ENCODE assay signal across 8 mouse cellular contexts in genomic region chr8:70234080-70234780, GRCm38 (mm10). TPM values are rescaled to one million over a fixed set of nuclear protein-coding genes. Genes with fewer than 3 reads are reported as not detected.
DNase-seq lines count a peak whose midpoint lies in the region; ATAC-seq and TF ChIP-seq lines count a peak whose summit lies in the region.

Sugp2 (plus strand) TSS chr8:70234226.
Armc6 (minus strand) TSS chr8:70234466.

- H3K9ac ChIP-seq in forebrain, embryonic 13.5 days = peak within 1 kb of the TSS; percentile 95
- H3K9ac ChIP-seq in liver, postnatal 0 days (replicated peaks) = peak within 1 kb of the TSS; percentile 91
- H3K9ac ChIP-seq in neural tube, embryonic 14.5 days (replicated peaks; ENCODE audit: low read depth, low read length) = peak within 1 kb of the TSS; percentile 86

- no peaks in the 10 kb centered on the region for H3K27me3 ChIP-seq in E14TG2a.4 (ENCODE audit: insufficient read depth, low read length)
- H3K27me3 ChIP-seq in forebrain, embryonic 13.5 days = no peaks in the 10 kb centered on the region
- no peaks in the 10 kb centered on the region for H3K27me3 ChIP-seq in liver, postnatal 0 days (ENCODE audit: insufficient read depth, low read length)
- no peaks in the 10 kb centered on the region for H3K27me3 ChIP-seq in neural tube, embryonic 14.5 days (ENCODE audit: control insufficient read depth, insufficient read depth, low read length)

- peaks cover 61% of the 10 kb centered on the region for H3K36me3 ChIP-seq in E14TG2a.4 (ENCODE audit: insufficient read depth, low read length)
- peaks cover 49% of the 10 kb centered on the region for H3K36me3 ChIP-seq in forebrain, embryonic 13.5 days (ENCODE audit: poor library complexity, severe bottlenecking)
- peaks cover 23% of the 10 kb centered on the region for H3K36me3 ChIP-seq in liver, postnatal 0 days (replicated peaks; ENCODE audit: insufficient read depth, low read length)
- H3K36me3 ChIP-seq in neural tube, embryonic 14.5 days (ENCODE audit: control insufficient read depth, insufficient read depth, low read length) = peaks cover 27% of the 10 kb centered on the region

- H3K4me2 ChIP-seq in forebrain, embryonic 13.5 days = peak within 1 kb of the TSS; percentile 94
- peak within 1 kb of the TSS; percentile 89 for H3K4me2 ChIP-seq in liver, postnatal 0 days (ENCODE audit: low read depth, low read length)
- peak within 1 kb of the TSS; percentile 80 for H3K4me2 ChIP-seq in neural tube, embryonic 14.5 days (ENCODE audit: low read depth, low read length)

- no peak for TF ChIP-seq CTCF in E14TG2a.4 (conservative IDR thresholded peaks at IDR 0.05; ENCODE audit: low read length)
- TF ChIP-seq CTCF in liver, postnatal 0 days (IDR thresholded peaks at IDR 0.05; ENCODE audit: low read depth) = peak; percentile 20

- WGBS in forebrain, embryonic 13.5 days = under 1% methylated on average over 59 of the region's 67 CpGs
- WGBS in large intestine, adult 2 months = under 1% methylated on average over 66 of the region's 67 CpGs
- under 1% methylated on average over 63 of the region's 67 CpGs for WGBS in liver, postnatal 0 days (ENCODE audit: insufficient replicate concordance)
- WGBS in neural tube, embryonic 14.5 days = under 1% methylated on average over 67 of the region's 67 CpGs

- peak within 1 kb of the TSS; percentile 94 for H3K4me3 ChIP-seq in E14TG2a.4 (replicated peaks; ENCODE audit: low read length)
- H3K4me3 ChIP-seq in forebrain, embryonic 13.5 days = peak within 1 kb of the TSS; percentile 85
- peak within 1 kb of the TSS; percentile 68 for H3K4me3 ChIP-seq in liver, postnatal 0 days (ENCODE audit: low read depth, low read length)
- H3K4me3 ChIP-seq in neural tube, embryonic 14.5 days (ENCODE audit: low read depth, low read length) = peak within 1 kb of the TSS; percentile 82

- peak within 1 kb of the TSS; percentile 88 for H3K27ac ChIP-seq in forebrain, embryonic 13.5 days
- H3K27ac ChIP-seq in liver, postnatal 0 days (ENCODE audit: low read depth) = peak within 1 kb of the TSS; percentile 98
- H3K27ac ChIP-seq in neural tube, embryonic 14.5 days (ENCODE audit: low read depth, low read length) = peak within 1 kb of the TSS; percentile 93

- intact Hi-C loops in heart, postnatal 10 days (cut with DNase I) = no loop called here

- H3K4me1 ChIP-seq in E14TG2a.4 (replicated peaks; ENCODE audit: low read depth, low read length) = peaks cover 53% of the 10 kb centered on the region
- H3K4me1 ChIP-seq in forebrain, embryonic 13.5 days = peaks cover 30% of the 10 kb centered on the region
- H3K4me1 ChIP-seq in liver, postnatal 0 days (ENCODE audit: insufficient read depth) = peaks cover 20% of the 10 kb centered on the region
- H3K4me1 ChIP-seq in neural tube, embryonic 14.5 days (ENCODE audit: control insufficient read depth, insufficient read depth, low read length) = peaks cover 16% of the 10 kb centered on the region

- no peaks in the 10 kb centered on the region for H3K9me3 ChIP-seq in E14TG2a.4 (ENCODE audit: low read length)
- no peaks in the 10 kb centered on the region for H3K9me3 ChIP-seq in forebrain, embryonic 13.5 days (replicated peaks)
- H3K9me3 ChIP-seq in liver, postnatal 0 days (ENCODE audit: low read length) = no peaks in the 10 kb centered on the region
- H3K9me3 ChIP-seq in neural tube, embryonic 14.5 days (ENCODE audit: control insufficient read depth, low read length) = no peaks in the 10 kb centered on the region

- no peak for TF ChIP-seq EP300 in liver, postnatal 0 days (IDR thresholded peaks at IDR 0.05; ENCODE audit: low read depth)

- ATAC-seq in forebrain, embryonic 13.5 days = peak; percentile 97
- ATAC-seq in liver, postnatal 0 days = peak; percentile 96
- ATAC-seq in neural tube, embryonic 14.5 days (ENCODE audit: low read depth) = peak; percentile 96

- peak; percentile 97 for DNase-seq in c-Kit-positive CD71-positive TER-119-positive erythroid progenitor cells, embryonic 14.5 days (ENCODE audit: low spot score)
- DNase-seq in heart, postnatal 10 days = peak; percentile 97
- DNase-seq in large intestine, adult 2 months (ENCODE audit: low read depth, low spot score) = peak; percentile 83
- DNase-seq in liver, postnatal 0 days = peak; percentile 96
- peak; percentile 94 for DNase-seq in testis, postnatal 10 days (ENCODE audit: low spot score)

RNA-seq across cellular contexts. Expression of gene Sugp2, which starts in this region (rescaled TPM):
- polyA plus RNA-seq in forebrain, embryonic 13.5 days (2015; fragmentation: Nextera tagmentation; extraction: Ambion mirVana) = 75.9 and 76.7 TPM in 2 replicates
- 10 to 100 TPM; 42.9 to 47.8 TPM for total RNA-seq in heart, postnatal 10 days (2021)
- 20.2 and 28.8 TPM in 2 replicates for polyA plus RNA-seq in large intestine, adult 2 months (2012; rRNA removed)
- 7.3 and 8.3 TPM in 2 replicates for polyA plus RNA-seq in liver, postnatal 0 days (2015; fragmentation: Nextera tagmentation; extraction: Ambion mirVana)
- 77.1 and 78.6 TPM in 2 replicates for polyA plus RNA-seq in neural tube, embryonic 14.5 days (2014; fragmentation: Nextera tagmentation; extraction: Ambion mirVana)

RNA-seq across cellular contexts. Expression of gene Armc6, which starts in this region (rescaled TPM):
- polyA plus RNA-seq in forebrain, embryonic 13.5 days (2015; fragmentation: Nextera tagmentation; extraction: Ambion mirVana) = 52.8 and 60.1 TPM in 2 replicates
- 1 to 10 TPM; 8.9 to 9.2 TPM for total RNA-seq in heart, postnatal 10 days (2021)
- polyA plus RNA-seq in large intestine, adult 2 months (2012; rRNA removed) = 13.6 and 15.2 TPM in 2 replicates
- polyA plus RNA-seq in liver, postnatal 0 days (2015; fragmentation: Nextera tagmentation; extraction: Ambion mirVana) = 5.3 and 6.3 TPM in 2 replicates
- 95.5 and 106 TPM in 2 replicates for polyA plus RNA-seq in neural tube, embryonic 14.5 days (2014; fragmentation: Nextera tagmentation; extraction: Ambion mirVana)

Comparison
In these comparisons a context has a peak if more than half of its experiments do, and no peak if none do; other contexts are left out.
1. Peak in every context shown above with its lines: DNase-seq, ATAC-seq, H3K4me3 ChIP-seq and H3K27ac ChIP-seq.